Mouse (Mus musculus) CH12.LX (cell line): ENCODE measurements around the gene Cry1. TPM values are rescaled to one million over a fixed set of nuclear protein-coding genes. Genes with fewer than 3 reads are reported as not detected.

Source experiments
- DNase-seq: peaks from one replicate; pipeline ENCODE4 v3.0.0-alpha.2; 2013; ENCODE audit errors: extremely low read depth
- H3K27ac ChIP-seq: 2 replicates; pipeline ENCODE4 v1.5.1; 2012; ENCODE audit warnings: low read depth, mild to moderate bottlenecking, control low read depth, moderate library complexity; ENCODE audit not compliant: insufficient read depth
- H3K27me3 ChIP-seq: replicated peaks from 2 replicates; pipeline ENCODE3; 2012; ENCODE audit warnings: inconsistent platforms
- H3K36me3 ChIP-seq, 2 experiments: replicated peaks in 1 of 2; 2 replicates each; pipeline versions ENCODE3 to v1.6.1; 2012; ENCODE audit warnings: inconsistent platforms in 1 of 2, low read length in 1 of 2, mild to moderate bottlenecking in 1 of 2, mixed read lengths in 1 of 2, moderate library complexity in 1 of 2; ENCODE audit not compliant: control insufficient read depth in 1 of 2, insufficient read depth in 1 of 2
- H3K4me1 ChIP-seq, 2 experiments: 2 replicates each; pipeline ENCODE4 v1.6.1; 2012; ENCODE audit warnings: inconsistent platforms in 1 of 2, moderate library complexity in 1 of 2; ENCODE audit not compliant: insufficient read depth in 2 of 2, control insufficient read depth in 1 of 2
- H3K4me2 ChIP-seq: 2 replicates; pipeline ENCODE4 v1.6.1; 2012; ENCODE audit warnings: low read depth, mild to moderate bottlenecking, control low read depth; ENCODE audit not compliant: poor library complexity, insufficient read depth, severe bottlenecking
- H3K4me3 ChIP-seq, 3 experiments: fragments of 150-350 bp in 1 of 3; sonication (generic) in 1 of 3; replicated peaks in 1 of 3; 2 replicates each; pipeline versions ENCODE3 to v1.5.1; 2011 to 2012; ENCODE audit warnings: low read depth in 2 of 3, low read length in 2 of 3, mild to moderate bottlenecking in 2 of 3, moderate library complexity in 2 of 3, control low read depth in 1 of 3, improper control_type of control experiment in 1 of 3, inconsistent platforms in 1 of 3, mixed read lengths in 1 of 3; ENCODE audit not compliant: poor library complexity in 1 of 3
- H3K79me2 ChIP-seq: replicated peaks from 2 replicates; pipeline ENCODE4 v1.6.1; 2012; ENCODE audit warnings: mild to moderate bottlenecking, moderate library complexity; ENCODE audit not compliant: control insufficient read depth, poor library complexity, insufficient read depth, severe bottlenecking; ENCODE audit errors: extremely low read depth
- H3K9ac ChIP-seq: 2 replicates; pipeline ENCODE4 v1.6.1; 2012; ENCODE audit warnings: low read depth, mild to moderate bottlenecking, control low read depth, moderate library complexity; ENCODE audit not compliant: insufficient read depth
- H3K9me3 ChIP-seq: replicated peaks from 2 replicates; pipeline ENCODE3; 2012; ENCODE audit warnings: low read length, inconsistent platforms, mixed read lengths
- CHD1 ChIP-seq: IDR thresholded peaks from 2 replicates; pipeline ENCODE4 v1.6.1; 2012; ENCODE audit warnings: low read depth, low read length, improper control_type of control experiment, inconsistent platforms
- CHD2 ChIP-seq: IDR thresholded peaks from 2 replicates; pipeline ENCODE4 v1.6.1; 2011; ENCODE audit warnings: low read length, improper control_type of control experiment
- CTCF ChIP-seq, 2 experiments: IDR thresholded peaks in 1 of 2; conservative IDR thresholded peaks in 1 of 2; 2 replicates each; pipeline ENCODE4 v1.5.1; 2011 to 2012; ENCODE audit warnings: low read depth in 2 of 2, low read length in 2 of 2, improper control_type of control experiment in 1 of 2, inconsistent platforms in 1 of 2, mild to moderate bottlenecking in 1 of 2, moderate library complexity in 1 of 2
- E2F4 ChIP-seq: IDR thresholded peaks from 2 replicates; pipeline ENCODE4 v1.6.1; 2011; ENCODE audit warnings: low read depth, low read length, improper control_type of control experiment; ENCODE audit not compliant: insufficient replicate concordance
- ELF1 ChIP-seq: IDR thresholded peaks from 2 replicates; pipeline ENCODE4 v1.6.1; 2014; ENCODE audit warnings: low read depth, mild to moderate bottlenecking, inconsistent platforms, low read length, improper control_type of control experiment
- EP300 ChIP-seq: IDR thresholded peaks from 2 replicates; pipeline ENCODE4 v1.6.1; 2011; ENCODE audit warnings: low read length, improper control_type of control experiment
- ETS1 ChIP-seq: conservative IDR thresholded peaks from 2 replicates; pipeline ENCODE4 v1.6.1; 2012; ENCODE audit warnings: low read depth, mild to moderate bottlenecking, inconsistent platforms, low read length, improper control_type of control experiment, moderate library complexity
- GABPA ChIP-seq: IDR thresholded peaks from 2 replicates; pipeline ENCODE4 v1.6.1; 2012; ENCODE audit warnings: low read depth, low read length, improper control_type of control experiment, inconsistent platforms; ENCODE audit not compliant: insufficient replicate concordance
- HCFC1 ChIP-seq: IDR thresholded peaks from 2 replicates; pipeline ENCODE4 v1.6.1; 2012; ENCODE audit warnings: low read depth, mild to moderate bottlenecking, inconsistent platforms, low read length, improper control_type of control experiment
- JUN ChIP-seq: IDR thresholded peaks from 2 replicates; pipeline ENCODE4 v1.6.1; 2011; ENCODE audit warnings: low read depth, mild to moderate bottlenecking, low read length, improper control_type of control experiment, moderate library complexity; ENCODE audit not compliant: insufficient read depth
- JUND ChIP-seq: conservative IDR thresholded peaks from 2 replicates; pipeline ENCODE4 v1.6.1; 2011; ENCODE audit warnings: low read depth, low read length, improper control_type of control experiment
- KAT2A ChIP-seq: IDR thresholded peaks from 2 replicates; pipeline ENCODE4 v1.6.1; 2012; ENCODE audit warnings: low read length, improper control_type of control experiment, inconsistent platforms; ENCODE audit not compliant: insufficient replicate concordance
- MAZ ChIP-seq: IDR thresholded peaks from 2 replicates; pipeline ENCODE4 v1.6.1; 2012; ENCODE audit warnings: low read depth, mild to moderate bottlenecking, inconsistent platforms, low read length, improper control_type of control experiment, moderate library complexity
- MEF2A ChIP-seq: IDR thresholded peaks from 2 replicates; pipeline ENCODE4 v1.6.1; 2014; ENCODE audit warnings: low read depth, mild to moderate bottlenecking, inconsistent platforms, low read length, improper control_type of control experiment, borderline replicate concordance
- MXI1 ChIP-seq: IDR thresholded peaks from 2 replicates; pipeline ENCODE4 v1.6.1; 2011; ENCODE audit warnings: mild to moderate bottlenecking, low read depth, low read length, improper control_type of control experiment
- MYC ChIP-seq: IDR thresholded peaks from 2 replicates; pipeline ENCODE4 v1.6.1; 2011; ENCODE audit warnings: low read depth, mild to moderate bottlenecking, improper control_type of control experiment, low read length
- NRF1 ChIP-seq: IDR thresholded peaks from 2 replicates; pipeline ENCODE4 v1.6.1; 2014; ENCODE audit warnings: low read depth, mild to moderate bottlenecking, inconsistent platforms, low read length, improper control_type of control experiment, moderate library complexity
- POLR2AphosphoS2 ChIP-seq: IDR thresholded peaks from 2 replicates; pipeline ENCODE4 v1.6.1; 2011; ENCODE audit warnings: low read depth, low read length, improper control_type of control experiment
- RCOR1 ChIP-seq: conservative IDR thresholded peaks from 2 replicates; pipeline ENCODE4 v1.6.1; 2012; ENCODE audit warnings: low read depth, mild to moderate bottlenecking, inconsistent platforms, low read length, improper control_type of control experiment
- SIN3A ChIP-seq: IDR thresholded peaks from 2 replicates; pipeline ENCODE4 v1.6.1; 2012; ENCODE audit warnings: low read length, improper control_type of control experiment, inconsistent platforms
- SMC3 ChIP-seq: IDR thresholded peaks from 2 replicates; pipeline ENCODE4 v1.6.1; 2011; ENCODE audit warnings: low read depth, low read length, improper control_type of control experiment
- TBP ChIP-seq: conservative IDR thresholded peaks from 2 replicates; pipeline ENCODE4 v1.6.1; 2011; ENCODE audit warnings: low read depth, low read length, improper control_type of control experiment
- TCF12 ChIP-seq: IDR thresholded peaks from 2 replicates; pipeline ENCODE4 v1.6.1; 2014; ENCODE audit warnings: low read depth, mild to moderate bottlenecking, inconsistent platforms, low read length, improper control_type of control experiment
- UBTF ChIP-seq: IDR thresholded peaks from 2 replicates; pipeline ENCODE4 v1.6.1; 2012; ENCODE audit warnings: low read depth, mild to moderate bottlenecking, inconsistent platforms, low read length, improper control_type of control experiment, moderate library complexity
- USF1 ChIP-seq: IDR thresholded peaks from 2 replicates; pipeline ENCODE4 v1.6.1; 2014; ENCODE audit warnings: low read depth, mild to moderate bottlenecking, inconsistent platforms, low read length, improper control_type of control experiment
- USF2 ChIP-seq: conservative IDR thresholded peaks from 2 replicates; pipeline ENCODE4 v1.6.1; 2011; ENCODE audit warnings: low read depth, low read length, improper control_type of control experiment
- ZC3H11A ChIP-seq: IDR thresholded peaks from 2 replicates; pipeline ENCODE4 v1.6.1; 2012; ENCODE audit warnings: low read depth, mild to moderate bottlenecking, inconsistent platforms, low read length, improper control_type of control experiment
- ZKSCAN1 ChIP-seq: IDR thresholded peaks from 2 replicates; pipeline ENCODE4 v1.6.1; 2012; ENCODE audit warnings: low read depth, inconsistent platforms, low read length, improper control_type of control experiment, borderline replicate concordance
- ZNF384 ChIP-seq: IDR thresholded peaks from 2 replicates; pipeline ENCODE4 v1.6.1; 2012; ENCODE audit warnings: low read depth, low read length, improper control_type of control experiment, inconsistent platforms
- dilution Hi-C: fragments of 300-500 bp; cut with MboI; formaldehyde crosslinking; loops from 2 replicates; pipeline ENCODE4 v1.14.3; 2020; ENCODE audit warnings: low sequenced_read_pairs; ENCODE audit not compliant: extremely low pct_unique_long_range_greater_than_20kb, extremely low pct_ligation_motif_present
- in situ Hi-C: fragments of 300-500 bp; cut with MboI; formaldehyde crosslinking; loops from 3 replicates; pipeline ENCODE4 v1.14.3; 2019; ENCODE audit warnings: low sequenced_read_pairs, low pct_ligation_motif_present, low pct_unique_long_range_greater_than_20kb, mixed read lengths
- polyA plus RNA-seq: library from polyadenylated mRNA; unstranded; fragments of >175 nt; gene quantifications from 2 replicates; pipeline ENCODE4 v1.2.1, GENCODE M21; 2012; ENCODE audit warnings: low read depth; ENCODE audit not compliant: insufficient read length
- total RNA-seq, 2 experiments: library from RNA; depleted of rRNA; stranded (reverse); fragments of 300-350 nt in 1 of 2; fragments of >200 nt in 1 of 2; gene quantifications; 2 replicates each; pipeline ENCODE4 v1.2.3; 2012 to 2014

The Cry1 gene
- total and polyA plus RNA-seq, 3 experiments: 16.3 to 19.8 (median 17.1) TPM

- no peak for TF ChIP-seq UBTF
- TF ChIP-seq, all 38 proteins: peak for 5
Observed at GRCm38 (mm10) chr10:85154195-85154594, 30.7 kb downstream of the Cry1 start (continued).

GRCm38 (mm10) chr10:85149226-85149625 is 35.6 kb downstream of the Cry1 start:
- H3K9ac ChIP-seq: no peak overlapping the region
- H3K79me2 ChIP-seq: no peaks in the 10 kb centered on the region
- H3K4me3 ChIP-seq: no peak overlapping the region
- no peaks in the 10 kb centered on the region for H3K9me3 ChIP-seq
- no peaks in the 10 kb centered on the region for H3K4me1 ChIP-seq
- DNase-seq: no peak
- H3K4me2 ChIP-seq: no peak overlapping the region
- in situ Hi-C loops: no loop called here
- dilution Hi-C loops: no loop called here
- H3K27ac ChIP-seq: no peak overlapping the region
- no peaks in the 10 kb centered on the region for H3K27me3 ChIP-seq
- TF ChIP-seq ZC3H11A (no peak), ZNF384 (no peak), TBP (no peak), MYC (no peak), KAT2A (no peak), ZKSCAN1 (no peak), TCF12 (no peak), MXI1 (no peak), EP300 (no peak), CTCF (conservative IDR thresholded peaks at IDR 0.05 in 1 of 2, IDR thresholded peaks at IDR 0.05 in 1 of 2; ENCODE audit: low read depth in 2 of 2, low read length in 2 of 2) (no peak), SIN3A (no peak), JUND (no peak), POLR2AphosphoS2 (no peak), E2F4 (no peak), ELF1 (no peak), NRF1 (no peak), GABPA (no peak), RCOR1 (no peak), CHD2 (no peak)
- peaks cover 14 to 50% of the 10 kb centered on the region in 2 experiments for H3K36me3 ChIP-seq

- no peaks in the 10 kb centered on the region for H3K79me2 ChIP-seq
- no peak overlapping the region for H3K27ac ChIP-seq
- no peak overlapping the region for H3K4me2 ChIP-seq
- H3K9ac ChIP-seq: no peak overlapping the region
- H3K4me1 ChIP-seq: no peaks in the 10 kb centered on the region
- H3K27me3 ChIP-seq: no peaks in the 10 kb centered on the region
- peaks cover 14 to 66% of the 10 kb centered on the region in 2 experiments for H3K36me3 ChIP-seq
- TF ChIP-seq JUN (no peak), MAZ (no peak), ETS1 (no peak), UBTF (no peak), USF1 (no peak), ZC3H11A (no peak), NRF1 (no peak), SMC3 (no peak), HCFC1 (no peak), USF2 (no peak), MEF2A (no peak), E2F4 (no peak), CHD2 (no peak), RCOR1 (no peak), SIN3A (no peak), JUND (no peak), CHD1 (no peak), KAT2A (no peak)
- dilution Hi-C loops (no loop called here), in situ Hi-C loops (no loop called here)
- no peaks in the 10 kb centered on the region for H3K9me3 ChIP-seq
- no peak for DNase-seq
- no peak overlapping the region for H3K4me3 ChIP-seq
Observed at GRCm38 (mm10) chr10:85146282-85146681, 38.6 kb downstream of the Cry1 start.
